Mouse (Mus musculus) lung, postnatal 0 days (tissue): Measurements from ENCODE around the gene Ehmt1. TPM values are rescaled to one million over a fixed set of nuclear protein-coding genes. Genes with fewer than 3 reads are reported as not detected.
A peak's percentile ranks its signal among the peaks of the same experiment; 100 is the strongest.

Source experiments
- ATAC-seq: fragments of 200-750 bp; cut with Nextera tagmentation; 2 replicates; pipeline ENCODE4 v1.8.0; 2017; ENCODE audit warnings: moderate library complexity
- DNase-seq: peaks from one replicate; pipeline ENCODE4 v3.0.0-alpha.2; 2016; ENCODE audit warnings: low spot score
- H3K27ac ChIP-seq: fragments of 300-500 bp; sonication (generic); 2 replicates; pipeline ENCODE4 v1.5.1; 2014; ENCODE audit warnings: antibody characterized with exemption, mild to moderate bottlenecking, low read length, mixed read lengths
- H3K27me3 ChIP-seq: fragments of 300-500 bp; sonication (generic); replicated peaks from 2 replicates; pipeline ENCODE4 v1.6.1; 2014; ENCODE audit warnings: low read length, mixed read lengths; ENCODE audit not compliant: insufficient read depth
- H3K36me3 ChIP-seq: fragments of 300-500 bp; sonication (generic); 2 replicates; pipeline ENCODE4 v1.6.1; 2014; ENCODE audit warnings: low read length, mixed read lengths; ENCODE audit not compliant: insufficient read depth
- H3K4me1 ChIP-seq: fragments of 300-500 bp; sonication (generic); 2 replicates; pipeline ENCODE4 v1.6.1; 2014; ENCODE audit warnings: antibody characterized with exemption, low read depth, low read length, mixed read lengths; ENCODE audit not compliant: insufficient read depth
- H3K4me2 ChIP-seq: fragments of 300-500 bp; sonication (generic); replicated peaks from 2 replicates; pipeline ENCODE4 v1.6.1; 2014; ENCODE audit warnings: low read depth, mild to moderate bottlenecking, low read length, moderate library complexity, mixed read lengths
- H3K4me3 ChIP-seq: fragments of 300-500 bp; sonication (generic); 2 replicates; pipeline ENCODE4 v1.5.1; 2014; ENCODE audit warnings: low read depth, low read length
- H3K9ac ChIP-seq: fragments of 300-500 bp; sonication (generic); replicated peaks from 2 replicates; pipeline ENCODE4 v1.6.1; 2014; ENCODE audit warnings: low read depth, mild to moderate bottlenecking
- H3K9me3 ChIP-seq: fragments of 300-500 bp; sonication (generic); 2 replicates; pipeline ENCODE4 v1.6.1; 2016; ENCODE audit warnings: low read length, mixed read lengths
- CTCF ChIP-seq: IDR thresholded peaks from 2 replicates; pipeline ENCODE4 v1.5.1; 2016; ENCODE audit warnings: antibody characterized with exemption, mild to moderate bottlenecking
- EP300 ChIP-seq: IDR thresholded peaks from 2 replicates; pipeline ENCODE4 v1.6.1; 2016; ENCODE audit warnings: antibody characterized with exemption, mild to moderate bottlenecking, control low read depth
- WGBS: fragments of 180-500 bp; shearing (Covaris S2); extraction: QIAGEN DNeasy Blood & Tissue Kit; methylation state at CpG from one replicate; pipeline ENCODE4 v1.1.7; 2014; 5-methylcytosine and 5-hydroxymethylcytosine counted together
- microRNA-seq: library from miRNA; unstranded; fragments of <30 nt; microRNA quantifications from one replicate; pipeline ENCODE4, GENCODE M21; 2016
- polyA plus RNA-seq: library from polyadenylated mRNA; unstranded; fragments of >200 nt; fragmentation: Nextera tagmentation; extraction: Ambion mirVana; gene quantifications from 2 replicates; pipeline ENCODE4 v1.2.1, GENCODE M21; 2015

The Ehmt1 gene
- polyA plus RNA-seq, 1 experiment from 2014 or later = 39.1 TPM

- H3K36me3 ChIP-seq = no peaks in the 10 kb centered on the region
- no peak overlapping the region for H3K4me3 ChIP-seq
- no peaks in the 10 kb centered on the region for H3K4me1 ChIP-seq
- no peak overlapping the region for H3K9ac ChIP-seq
- H3K4me2 ChIP-seq = no peak overlapping the region
- TF ChIP-seq CTCF (peak; percentile 74), EP300 (no peak)
- H3K27ac ChIP-seq = no peak overlapping the region
- H3K9me3 ChIP-seq = no peaks in the 10 kb centered on the region
- no peaks in the 10 kb centered on the region for H3K27me3 ChIP-seq
- no peak for ATAC-seq
- peak; percentile 52 for DNase-seq
- 100% methylated on average over 1 of the region's 1 CpGs for WGBS
Observed at GRCm38 (mm10) chr2:24755276-24755675, 164.1 kb downstream of the Ehmt1 start.

DNA sequence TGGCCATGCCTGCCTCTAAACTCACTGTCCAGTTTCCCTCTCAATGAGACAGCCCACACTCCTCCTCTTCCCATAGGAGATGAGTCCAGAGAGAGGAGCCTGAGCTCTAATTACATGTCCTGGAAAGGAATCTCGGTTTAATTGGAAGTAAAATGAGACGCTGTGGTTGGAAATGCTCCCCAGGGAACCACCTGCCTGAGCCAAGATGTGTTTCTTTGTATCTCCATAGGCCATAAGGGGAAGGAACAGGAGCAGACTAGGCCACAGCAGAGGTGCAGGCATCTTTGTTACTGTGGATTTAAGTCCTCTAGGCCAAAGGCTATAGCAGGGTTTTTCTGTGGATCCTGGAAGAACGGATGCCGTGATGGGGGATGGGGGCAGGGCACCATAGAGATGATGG lies 166.8 kb downstream of the Ehmt1 start:
- no peak overlapping the region for H3K4me3 ChIP-seq
- DNase-seq (no peak), ATAC-seq (no peak)
- H3K4me2 ChIP-seq = no peak overlapping the region
- no peak overlapping the region for H3K27ac ChIP-seq
- TF ChIP-seq EP300 (no peak), CTCF (no peak)
- 62% methylated on average over 4 of the region's 4 CpGs for WGBS
- H3K4me1 ChIP-seq = no peaks in the 10 kb centered on the region
- no peak overlapping the region for H3K9ac ChIP-seq
- H3K27me3 ChIP-seq = no peaks in the 10 kb centered on the region
- no peaks in the 10 kb centered on the region for H3K9me3 ChIP-seq
- no peaks in the 10 kb centered on the region for H3K36me3 ChIP-seq

DNA sequence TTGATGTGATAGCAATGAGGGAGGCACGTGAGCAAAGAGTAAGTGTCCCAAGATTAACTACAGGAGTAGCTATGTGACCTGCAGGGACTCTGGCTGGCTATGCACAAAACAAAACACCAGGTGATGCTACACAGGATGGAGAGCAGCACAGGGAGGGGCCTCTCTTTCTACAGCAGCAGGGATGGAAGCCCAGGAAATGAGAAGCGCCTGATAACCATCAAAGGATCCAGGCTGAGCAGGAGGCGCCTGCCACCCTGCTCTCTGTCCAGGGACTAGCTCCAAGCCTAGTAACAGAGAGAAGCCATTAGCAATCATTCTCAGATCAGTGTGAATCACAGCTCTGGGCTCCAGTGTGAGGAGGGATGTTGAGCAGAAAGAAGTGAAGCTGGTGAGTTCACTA lies 169.4 kb downstream of the Ehmt1 start:
- no peak for ATAC-seq
- Histone ChIP-seq H3K9ac (no peak overlapping the region), H3K4me1 (no peaks in the 10 kb centered on the region), H3K4me3 (no peak overlapping the region), H3K27me3 (no peaks in the 10 kb centered on the region), H3K36me3 (no peaks in the 10 kb centered on the region), H3K4me2 (no peak overlapping the region), H3K9me3 (no peaks in the 10 kb centered on the region), H3K27ac (no peak overlapping the region)
- WGBS = 47% methylated on average over 3 of the region's 3 CpGs
- TF ChIP-seq EP300 = no peak
- TF ChIP-seq CTCF = no peak
- DNase-seq = no peak

- 43% methylated on average over 7 of the region's 7 CpGs for WGBS
- Histone ChIP-seq H3K9me3 (no peaks in the 10 kb centered on the region), H3K27me3 (no peaks in the 10 kb centered on the region), H3K4me3 (no peak overlapping the region), H3K4me2 (no peak overlapping the region), H3K9ac (no peak overlapping the region), H3K27ac (no peak overlapping the region), H3K36me3 (no peaks in the 10 kb centered on the region), H3K4me1 (no peaks in the 10 kb centered on the region)
- ATAC-seq (no peak), DNase-seq (no peak)
- no peak for TF ChIP-seq CTCF
- no peak for TF ChIP-seq EP300
Observed at GRCm38 (mm10) chr2:24747878-24748277, 171.5 kb downstream of the Ehmt1 start.

Small RNA genes within 50 kb of the gene (microRNA-seq; reads per million reads assigned to microRNA genes)
- not detected for gene Gm22875

Other genes starting within 250 kb of the Ehmt1 start
- 0.02 and 0.08 TPM in 2 replicates for gene Cacna1b, start 156.5 kb downstream of the Ehmt1 start, polyA plus RNA-seq
- 174 and 180 TPM in 2 replicates for gene Arrdc1, start 15.6 kb upstream of the Ehmt1 start, polyA plus RNA-seq
- gene Zmynd19, start 30.2 kb upstream of the Ehmt1 start, polyA plus RNA-seq = 5.0 and 7.3 TPM in 2 replicates
- gene Dph7, start 42.8 kb upstream of the Ehmt1 start, polyA plus RNA-seq = 12.3 and 13.3 TPM in 2 replicates
- 90.0 and 98.4 TPM in 2 replicates for gene Mrpl41, start 55.5 kb upstream of the Ehmt1 start, polyA plus RNA-seq
- 8.4 and 8.6 TPM in 2 replicates for gene Pnpla7, start 56.4 kb upstream of the Ehmt1 start, polyA plus RNA-seq
- 49.3 and 50.2 TPM in 2 replicates for gene Nsmf, start 134.7 kb upstream of the Ehmt1 start, polyA plus RNA-seq
- gene Entpd8, start 160.7 kb upstream of the Ehmt1 start, polyA plus RNA-seq = 3.0 and 3.4 TPM in 2 replicates
- gene Noxa1, start 175.5 kb upstream of the Ehmt1 start, polyA plus RNA-seq = 11.9 and 14.6 TPM in 2 replicates